8 mouse cellular contexts compared by ENCODE assay signal in genomic region chr3:109339941-109340273, GRCm38 (mm10). TPM values are rescaled to one million over a fixed set of nuclear protein-coding genes. Genes with fewer than 3 reads are reported as not detected.
DNase-seq lines count a peak whose midpoint lies in the region; ATAC-seq and TF ChIP-seq lines count a peak whose summit lies in the region.

No protein-coding gene starts in this region.

- H3K4me1 ChIP-seq in embryonic facial prominence, embryonic 10.5 days, result peaks cover 15% of the 10 kb centered on the region
- peaks cover 1% of the 10 kb centered on the region; the same call in 1 of the 2 replicates for H3K4me1 ChIP-seq in heart, adult 2 months (ENCODE audit: control insufficient read depth, insufficient read depth, low read length)
- 0 out of 2 replicates have a peak, but pooled peaks cover 2% of the 10 kb centered on the region for H3K4me1 ChIP-seq in intestine, postnatal 0 days (replicated peaks; ENCODE audit: control insufficient read depth, insufficient read depth, low read length)
- H3K4me1 ChIP-seq in liver, adult 2 months (ENCODE audit: control insufficient read depth, insufficient read depth, low read length), result no peaks in the 10 kb centered on the region
- H3K4me1 ChIP-seq in midbrain, embryonic 16.5 days (ENCODE audit: control insufficient read depth, insufficient read depth, low read length), result peaks cover 11% of the 10 kb centered on the region
- H3K4me1 ChIP-seq in stomach, embryonic 14.5 days (ENCODE audit: control insufficient read depth, insufficient read depth, low read length), result 0 out of 2 replicates have a peak, but pooled peaks cover 3% of the 10 kb centered on the region

- peak overlapping the region; percentile 82 for H3K4me3 ChIP-seq in embryonic facial prominence, embryonic 10.5 days
- peak overlapping the region; percentile 83 for H3K4me3 ChIP-seq in heart, adult 2 months
- H3K4me3 ChIP-seq in intestine, postnatal 0 days (ENCODE audit: low read depth, low read length), result peak overlapping the region; percentile 66
- H3K4me3 ChIP-seq in liver, adult 2 months (ENCODE audit: insufficient read depth, low read depth, low read length), result peak overlapping the region; percentile 80
- H3K4me3 ChIP-seq in midbrain, embryonic 16.5 days (ENCODE audit: low read depth, low read length), result peak overlapping the region; percentile 67
- H3K4me3 ChIP-seq in stomach, embryonic 14.5 days (ENCODE audit: low read depth, low read length), result peak overlapping the region; percentile 63

- DNase-seq in 416B (ENCODE audit: low read depth), result peak; percentile 75
- DNase-seq in adrenal gland, adult 18-20 months (ENCODE audit: low spot score in 2 of 2), result peak; percentile 46 to 48
- peak; percentile 67 for DNase-seq in embryonic facial prominence, embryonic 10.5 days (ENCODE audit: low spot score)
- DNase-seq in heart, adult 2 months, result peak; percentile 76
- peak; percentile 11 for DNase-seq in liver, adult 2 months (ENCODE audit: extremely low read depth, low read depth, low spot score)

- H3K9me3 ChIP-seq in embryonic facial prominence, embryonic 10.5 days, result no peaks in the 10 kb centered on the region
- H3K9me3 ChIP-seq in intestine, postnatal 0 days (ENCODE audit: control insufficient read depth), result no peaks in the 10 kb centered on the region
- H3K9me3 ChIP-seq in midbrain, embryonic 16.5 days (replicated peaks; ENCODE audit: control insufficient read depth, low read length, poor library complexity, severe bottlenecking), result no peaks in the 10 kb centered on the region
- H3K9me3 ChIP-seq in stomach, embryonic 14.5 days (ENCODE audit: control insufficient read depth, low read depth, low read length), result no peaks in the 10 kb centered on the region

- TF ChIP-seq POLR2A in heart, adult 2 months (IDR thresholded peaks at IDR 0.05; ENCODE audit: insufficient read depth, low read depth, low read length), result peak; percentile 56; the same call in 1 of the 2 replicates
- no peak for TF ChIP-seq POLR2A in liver, adult 2 months (IDR thresholded peaks at IDR 0.05; ENCODE audit: extremely low read depth, insufficient read depth, low read length)

- no peak for TF ChIP-seq EP300 in heart, adult 2 months (IDR thresholded peaks at IDR 0.05; ENCODE audit: insufficient read depth, low read depth, low read length)

- ATAC-seq in intestine, postnatal 0 days, result no peak
- ATAC-seq in midbrain, embryonic 16.5 days, result peak; percentile 46; the same call in 1 of the 2 replicates
- ATAC-seq in stomach, embryonic 14.5 days (ENCODE audit: insufficient number of reproducible peaks, insufficient read depth, low FRiP score, low read depth), result peak; percentile 36

- WGBS in embryonic facial prominence, embryonic 10.5 days, result 1% methylated on average over 9 of the region's 9 CpGs
- WGBS in heart, adult 2 months, result 1% methylated on average over 9 of the region's 9 CpGs
- WGBS in intestine, postnatal 0 days, result 4% methylated on average over 9 of the region's 9 CpGs
- 3% methylated on average over 9 of the region's 9 CpGs for WGBS in liver, adult 2 months
- under 1% methylated on average over 9 of the region's 9 CpGs for WGBS in midbrain, embryonic 16.5 days
- WGBS in stomach, embryonic 14.5 days, result 1% methylated on average over 9 of the region's 9 CpGs

- H3K4me2 ChIP-seq in intestine, postnatal 0 days (replicated peaks; ENCODE audit: low read depth), result peak overlapping the region; percentile 99
- peak overlapping the region; percentile 81 for H3K4me2 ChIP-seq in midbrain, embryonic 16.5 days (ENCODE audit: low read length)
- peak overlapping the region; percentile 94 for H3K4me2 ChIP-seq in stomach, embryonic 14.5 days (replicated peaks; ENCODE audit: low read depth, low read length)

- 0 out of 2 replicates have a peak, but pooled peaks cover 2% of the 10 kb centered on the region for H3K79me2 ChIP-seq in heart, adult 2 months (replicated peaks; ENCODE audit: control insufficient read depth, insufficient read depth, low read length)
- no peaks in the 10 kb centered on the region for H3K79me2 ChIP-seq in liver, adult 2 months (ENCODE audit: control insufficient read depth, insufficient read depth, low read length)

- H3K27me3 ChIP-seq in embryonic facial prominence, embryonic 10.5 days (replicated peaks; ENCODE audit: low read depth, poor library complexity, severe bottlenecking), result peaks cover 25% of the 10 kb centered on the region
- no peaks in the 10 kb centered on the region for H3K27me3 ChIP-seq in heart, adult 2 months (ENCODE audit: control insufficient read depth, insufficient read depth, low read length)
- peaks cover 22% of the 10 kb centered on the region for H3K27me3 ChIP-seq in intestine, postnatal 0 days (replicated peaks; ENCODE audit: control insufficient read depth, insufficient read depth, low read length)
- H3K27me3 ChIP-seq in liver, adult 2 months (ENCODE audit: control insufficient read depth, insufficient read depth, low read length), result peaks cover 3% of the 10 kb centered on the region; the same call in 1 of the 2 replicates
- no peaks in the 10 kb centered on the region for H3K27me3 ChIP-seq in midbrain, embryonic 16.5 days (ENCODE audit: control insufficient read depth, insufficient read depth, low read depth, low read length)
- 0 out of 2 replicates have a peak, but pooled peaks cover 5% of the 10 kb centered on the region for H3K27me3 ChIP-seq in stomach, embryonic 14.5 days (ENCODE audit: control insufficient read depth, insufficient read depth, low read length)

- TF ChIP-seq CTCF in heart, adult 2 months (IDR thresholded peaks at IDR 0.05), result no peak
- TF ChIP-seq CTCF in intestine, postnatal 0 days (IDR thresholded peaks at IDR 0.05; ENCODE audit: low read depth), result no peak
- no peak for TF ChIP-seq CTCF in liver, adult 2 months (IDR thresholded peaks at IDR 0.05; ENCODE audit: low read depth, low read length)

- H3K9ac ChIP-seq in heart, adult 2 months (ENCODE audit: low read depth, low read length), result peak overlapping the region; percentile 85
- H3K9ac ChIP-seq in intestine, postnatal 0 days (ENCODE audit: low read depth, low read length), result peak overlapping the region; percentile 42; the same call in 1 of the 2 replicates
- H3K9ac ChIP-seq in liver, adult 2 months (ENCODE audit: low read depth, low read length), result peak overlapping the region; percentile 81
- peak overlapping the region; percentile 86 for H3K9ac ChIP-seq in midbrain, embryonic 16.5 days (ENCODE audit: low read depth, low read length)
- peak overlapping the region; percentile 50; the same call in 1 of the 2 replicates for H3K9ac ChIP-seq in stomach, embryonic 14.5 days (replicated peaks; ENCODE audit: low read depth, low read length)

- no peaks in the 10 kb centered on the region for H3K36me3 ChIP-seq in embryonic facial prominence, embryonic 10.5 days (replicated peaks)
- peaks cover 2% of the 10 kb centered on the region for H3K36me3 ChIP-seq in heart, adult 2 months (ENCODE audit: control insufficient read depth, insufficient read depth, low read length)
- no peaks in the 10 kb centered on the region for H3K36me3 ChIP-seq in intestine, postnatal 0 days (ENCODE audit: control insufficient read depth, insufficient read depth)
- H3K36me3 ChIP-seq in liver, adult 2 months (ENCODE audit: control insufficient read depth, insufficient read depth, low read length), result no peaks in the 10 kb centered on the region
- no peaks in the 10 kb centered on the region for H3K36me3 ChIP-seq in midbrain, embryonic 16.5 days (ENCODE audit: control insufficient read depth, insufficient read depth, low read length)
- H3K36me3 ChIP-seq in stomach, embryonic 14.5 days (ENCODE audit: control insufficient read depth, insufficient read depth, low read length), result no peaks in the 10 kb centered on the region

- intact Hi-C loops in heart, adult 2 months (cut with DNase I), result loop anchor here (2.0 to 10.0 kb wide), 6 partner anchors 29 to 315 kb away; partner anchors contain the start of gene Fam102b

- peak overlapping the region; percentile 87 for H3K27ac ChIP-seq in embryonic facial prominence, embryonic 10.5 days (replicated peaks)
- H3K27ac ChIP-seq in heart, adult 2 months, result peak overlapping the region; percentile 85
- no peak overlapping the region for H3K27ac ChIP-seq in intestine, postnatal 0 days (ENCODE audit: low read depth, low read length)
- peak overlapping the region; percentile 76 for H3K27ac ChIP-seq in liver, adult 2 months (replicated peaks; ENCODE audit: insufficient read depth, low read depth, low read length)
- H3K27ac ChIP-seq in midbrain, embryonic 16.5 days (ENCODE audit: low read length), result peak overlapping the region; percentile 89
- peak overlapping the region; percentile 66 for H3K27ac ChIP-seq in stomach, embryonic 14.5 days (ENCODE audit: low read length)

RNA-seq across cellular contexts. Expression of gene Vav3, which starts 0.5 kb away (rescaled TPM):
- 1 to 10 TPM; 4.0 to 6.1 TPM for total RNA-seq in adrenal gland, adult 18-20 months (2021)
- 5.3 and 6.1 TPM in 2 replicates for polyA plus RNA-seq in embryonic facial prominence, embryonic 10.5 days (2016; fragmentation: Nextera tagmentation; extraction: Ambion mirVana)
- 1 to 10 TPM; 4.4 to 5.0 TPM for total RNA-seq in heart, adult 2 months (2021)
- polyA plus RNA-seq in heart, adult 2 months (2012; rRNA removed), result 1.7 and 3.5 TPM in 2 replicates
- polyA plus RNA-seq in intestine, postnatal 0 days (2015; fragmentation: Nextera tagmentation; extraction: Ambion mirVana), result 8.1 and 10.4 TPM in 2 replicates
- total RNA-seq in liver, adult 2 months (2014; rRNA removed), result 2.6 and 3.0 TPM in 2 replicates
- 0.21 and 0.29 TPM in 2 replicates for polyA plus RNA-seq in liver, adult 2 months (2012; rRNA removed)
- 18.9 and 29.6 TPM in 2 replicates for polyA plus RNA-seq in midbrain, embryonic 16.5 days (2015; fragmentation: Nextera tagmentation; extraction: Ambion mirVana)
- polyA plus RNA-seq in stomach, embryonic 14.5 days (2014; fragmentation: Nextera tagmentation; extraction: Ambion mirVana), result 16.3 and 18.4 TPM in 2 replicates

Comparison
In these comparisons a context has a peak if more than half of its experiments do, and no peak if none do; other contexts are left out.
1. DNase-seq: peak in every context shown above with its lines; median percentile 76 in heart, adult 2 months; 75 in 416B; 67 in embryonic facial prominence, embryonic 10.5 days; 47 in adrenal gland, adult 18-20 months; 11 in liver, adult 2 months.